Mouse (Mus musculus) lung, embryonic 14.5 days (tissue): ENCODE measurements around the gene Rnpepl1. TPM values are rescaled to one million over a fixed set of nuclear protein-coding genes. Genes with fewer than 3 reads are reported as not detected.
A peak's percentile ranks its signal among the peaks of the same experiment; 100 is the strongest.

Experiments
- ATAC-seq: fragments of 200-750 bp; cut with Nextera tagmentation; 2 replicates; pipeline ENCODE4 v1.8.0; 2017; ENCODE audit warnings: mild to moderate bottlenecking, moderate TSS enrichment, moderate library complexity; ENCODE audit not compliant: insufficient read depth
- DNase-seq: peaks from one replicate; pipeline ENCODE4 v3.0.0-alpha.2; 2015
- H3K27ac ChIP-seq: fragments of 300-500 bp; sonication (generic); 2 replicates; pipeline ENCODE4 v1.5.1; 2014; ENCODE audit warnings: low read depth, mild to moderate bottlenecking, moderate library complexity
- H3K27me3 ChIP-seq: fragments of 300-500 bp; sonication (generic); 2 replicates; pipeline ENCODE4 v1.6.1; 2014; ENCODE audit warnings: low read length, control low read depth; ENCODE audit not compliant: insufficient read depth
- H3K36me3 ChIP-seq: fragments of 300-500 bp; sonication (generic); 2 replicates; pipeline ENCODE4 v1.6.1; 2014; ENCODE audit warnings: control low read depth; ENCODE audit not compliant: insufficient read depth
- H3K4me1 ChIP-seq: fragments of 300-500 bp; sonication (generic); 2 replicates; pipeline ENCODE4 v1.6.1; 2014; ENCODE audit warnings: antibody characterized with exemption, control low read depth; ENCODE audit not compliant: insufficient read depth
- H3K4me2 ChIP-seq: fragments of 300-500 bp; sonication (generic); 2 replicates; pipeline ENCODE4 v1.6.1; 2014; ENCODE audit warnings: mild to moderate bottlenecking
- H3K4me3 ChIP-seq: fragments of 300-500 bp; sonication (generic); 2 replicates; pipeline ENCODE4 v1.5.1; 2014; ENCODE audit warnings: low read depth, low read length
- H3K9ac ChIP-seq: fragments of 300-500 bp; sonication (generic); 2 replicates; pipeline ENCODE4 v1.6.1; 2014
- H3K9me3 ChIP-seq: fragments of 300-500 bp; sonication (generic); 2 replicates; pipeline ENCODE4 v1.6.1; 2016; ENCODE audit warnings: low read depth, low read length, control low read depth
- CTCF ChIP-seq: IDR thresholded peaks from 2 replicates; pipeline ENCODE4 v1.5.1; 2016; ENCODE audit warnings: antibody characterized with exemption, low read depth
- WGBS: fragments of 180-500 bp; shearing (Covaris S2); extraction: QIAGEN DNeasy Blood & Tissue Kit; methylation state at CpG from one replicate; pipeline ENCODE4 v1.1.7; 2014; 5-methylcytosine and 5-hydroxymethylcytosine counted together
- polyA plus RNA-seq: library from polyadenylated mRNA; unstranded; fragments of >200 nt; fragmentation: Nextera tagmentation; extraction: Ambion mirVana; gene quantifications from 2 replicates; pipeline ENCODE4 v1.2.1, GENCODE M21; 2014

Rnpepl1 gene
- polyA plus RNA-seq, 1 experiment from 2014 or later, result 43.3 TPM

DNA sequence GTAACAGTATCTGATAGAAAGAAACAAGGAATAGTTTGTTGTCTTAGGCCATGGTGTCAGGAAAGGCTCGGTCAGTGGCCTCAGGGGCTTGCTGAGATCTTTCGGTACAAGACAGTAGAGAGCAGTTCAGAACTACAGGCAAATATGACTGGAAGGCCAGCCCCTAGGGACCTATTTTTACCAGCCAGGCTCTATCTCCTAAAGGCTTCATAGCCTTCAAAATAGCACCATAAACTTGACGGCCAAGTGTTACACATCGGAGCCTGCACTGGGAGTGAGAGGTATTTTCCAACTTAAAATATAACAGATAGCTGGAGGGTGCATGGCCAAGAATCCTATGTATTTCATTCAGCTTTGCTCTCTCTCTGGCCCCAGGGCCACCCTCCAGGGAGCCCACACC is 10.9 kb downstream of the Rnpepl1 start:
- ATAC-seq, result no peak
- no peak overlapping the region for H3K4me2 ChIP-seq
- no peak for DNase-seq
- H3K9ac ChIP-seq, result no peak overlapping the region
- H3K27me3 ChIP-seq, result no peaks in the 10 kb centered on the region
- H3K9me3 ChIP-seq, result no peaks in the 10 kb centered on the region
- no peak for TF ChIP-seq CTCF
- no peak overlapping the region for H3K4me3 ChIP-seq
- no peaks in the 10 kb centered on the region for H3K4me1 ChIP-seq
- peaks cover 44% of the 10 kb centered on the region for H3K36me3 ChIP-seq
- 90% methylated on average over 4 of the region's 4 CpGs for WGBS
- no peak overlapping the region for H3K27ac ChIP-seq

GRCm38 (mm10) chr1:92930171-92930706 is 19.7 kb downstream of the Rnpepl1 start:
- H3K9ac ChIP-seq, result no peak overlapping the region
- H3K27me3 ChIP-seq, result no peaks in the 10 kb centered on the region
- H3K36me3 ChIP-seq, result no peaks in the 10 kb centered on the region
- 19% methylated on average over 1 of the region's 1 CpGs for WGBS
- ATAC-seq, result no peak
- DNase-seq, result no peak
- no peak overlapping the region for H3K27ac ChIP-seq
- no peak overlapping the region for H3K4me3 ChIP-seq
- TF ChIP-seq CTCF, result no peak
- H3K4me1 ChIP-seq, result 0 out of 2 replicates have a peak, but pooled peaks cover 5% of the 10 kb centered on the region
- no peaks in the 10 kb centered on the region for H3K9me3 ChIP-seq
- no peak overlapping the region for H3K4me2 ChIP-seq

- H3K4me3 ChIP-seq, result peak overlapping the region; percentile 66
- DNase-seq, result no peak
Measured at GRCm38 (mm10) chr1:92933611-92934010, 23.0 kb downstream of the Rnpepl1 start.

DNA sequence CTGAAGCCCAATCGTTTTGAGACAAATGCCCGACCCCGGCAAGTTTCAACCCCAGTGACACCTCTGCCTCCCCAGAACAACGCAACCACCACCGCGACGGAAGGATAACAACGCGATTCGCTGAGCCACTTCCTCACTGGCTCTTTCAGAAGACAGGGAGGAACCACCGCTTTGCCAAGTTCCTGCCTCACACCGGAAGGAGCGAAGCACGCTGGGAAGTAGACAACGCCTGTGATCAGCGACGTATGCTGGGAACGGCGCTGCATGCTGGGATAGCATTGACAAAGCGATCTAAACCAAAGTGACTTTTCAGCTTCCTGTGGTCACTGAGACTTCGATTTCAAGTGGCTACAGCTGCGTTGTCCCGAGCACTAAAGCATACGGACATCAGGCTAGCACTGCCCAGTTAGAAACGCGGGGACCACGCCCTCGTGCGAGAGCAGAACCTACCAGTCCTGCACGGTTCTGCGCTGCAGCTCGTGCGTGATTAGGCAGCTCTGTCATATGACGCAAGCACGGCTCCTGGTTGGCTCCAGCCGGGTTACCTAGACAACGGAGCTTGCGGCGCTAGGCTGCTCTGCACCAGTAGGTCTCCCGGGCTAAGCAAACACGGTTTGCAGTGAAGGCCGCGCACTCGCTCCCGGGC is 23.7 kb downstream of the Rnpepl1 start, which contains the start of gene Capn10:
Gene Capn10, plus strand, starts transcription at position 195 of the 646 bp plus-strand sequence.
- H3K4me3 ChIP-seq, result peak within 1 kb of the TSS; percentile 66
- H3K4me1 ChIP-seq, result peaks cover 15% of the 10 kb centered on the region
- under 1% methylated on average over 45 of the region's 45 CpGs for WGBS
- H3K9ac ChIP-seq, result peak within 1 kb of the TSS; percentile 63
- ATAC-seq, result peak; percentile 100
- H3K27me3 ChIP-seq, result no peaks in the 10 kb centered on the region
- peak within 1 kb of the TSS; percentile 77 for H3K4me2 ChIP-seq
- H3K27ac ChIP-seq, result peak within 1 kb of the TSS; percentile 96
- H3K9me3 ChIP-seq, result no peaks in the 10 kb centered on the region
- DNase-seq, result peak; percentile 98
- no peak for TF ChIP-seq CTCF
- peaks cover 13% of the 10 kb centered on the region; the same call in 1 of the 2 replicates for H3K36me3 ChIP-seq

More at GRCm38 (mm10) chr1:92933611-92934010, 23.0 kb downstream of the Rnpepl1 start:
- no peaks in the 10 kb centered on the region for H3K27me3 ChIP-seq
- 68% methylated on average over 4 of the region's 4 CpGs for WGBS
- ATAC-seq, result no peak
- peak overlapping the region; percentile 63 for H3K9ac ChIP-seq
- no peaks in the 10 kb centered on the region for H3K9me3 ChIP-seq
- peak overlapping the region; percentile 77 for H3K4me2 ChIP-seq
- H3K4me1 ChIP-seq, result peaks cover 15% of the 10 kb centered on the region
- no peak for TF ChIP-seq CTCF
- peaks cover 8% of the 10 kb centered on the region; the same call in 1 of the 2 replicates for H3K36me3 ChIP-seq
- peak overlapping the region; percentile 96 for H3K27ac ChIP-seq

GRCm38 (mm10) chr1:92935054-92935962 is 24.7 kb downstream of the Rnpepl1 start:
- peak overlapping the region; percentile 96; the same call in 1 of the 2 replicates for H3K27ac ChIP-seq
- peaks cover 23% of the 10 kb centered on the region for H3K36me3 ChIP-seq
- WGBS, result 13% methylated on average over 10 of the region's 10 CpGs
- H3K9me3 ChIP-seq, result no peaks in the 10 kb centered on the region
- DNase-seq (peak; percentile 53), ATAC-seq (no peak)
- H3K9ac ChIP-seq, result peak overlapping the region; percentile 63
- TF ChIP-seq CTCF, result no peak
- no peaks in the 10 kb centered on the region for H3K27me3 ChIP-seq
- peak overlapping the region; percentile 66 for H3K4me3 ChIP-seq
- H3K4me1 ChIP-seq, result peaks cover 15% of the 10 kb centered on the region
- H3K4me2 ChIP-seq, result peak overlapping the region; percentile 77

DNA sequence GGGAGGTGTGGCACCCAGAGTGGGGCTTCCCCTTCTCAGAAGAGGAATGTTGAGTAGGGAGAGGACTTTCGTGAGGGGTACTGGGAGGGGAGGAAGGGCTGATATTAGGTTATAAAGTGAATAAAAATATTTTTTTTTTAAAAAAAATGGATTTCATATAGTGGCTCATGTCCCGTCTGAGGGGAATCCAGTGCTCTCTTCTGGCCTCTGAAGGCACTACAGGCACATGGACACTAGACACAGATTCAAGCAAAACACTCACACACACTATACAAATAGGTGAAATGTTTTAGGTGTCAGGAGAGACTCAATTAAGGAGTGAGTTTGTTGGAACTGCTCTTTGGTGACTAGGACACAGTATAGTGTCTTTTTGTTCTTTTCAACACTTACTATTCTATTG is 25.4 kb downstream of the Rnpepl1 start:
- Histone ChIP-seq H3K4me1 (peaks cover 15% of the 10 kb centered on the region), H3K27me3 (no peaks in the 10 kb centered on the region), H3K9me3 (no peaks in the 10 kb centered on the region), H3K27ac (no peak overlapping the region), H3K4me2 (peak overlapping the region; percentile 77), H3K4me3 (0 out of 2 replicates have a peak overlapping the region, but pooled peaks have one; percentile 66), H3K36me3 (peaks cover 29% of the 10 kb centered on the region), H3K9ac (no peak overlapping the region)
- ATAC-seq (no peak), DNase-seq (no peak)
- TF ChIP-seq CTCF, result no peak
- WGBS, result 30% methylated on average over 2 of the region's 2 CpGs
